Mouse (Mus musculus): ENCODE data around the gene Creld2. TPM values are rescaled to one million over a fixed set of nuclear protein-coding genes. Genes with fewer than 3 reads are reported as not detected.

Gene Creld2
- total RNA-seq, 4 experiments from 2014 or later: 16.4 to 22.3 (median 17.2) TPM

GRCm38 (mm10) chr15:88828800-88829705, 9.6 kb downstream of the Creld2 start:
- DNase-seq (ENCODE audit: low spot score in 2 of 2): peak; percentile 61 to 82

GRCm38 (mm10) chr15:88829791-88830440, 10.5 kb downstream of the Creld2 start:
- peak in 1 of 2 experiments; percentile 56 for DNase-seq (ENCODE audit: low spot score in 2 of 2)

DNA sequence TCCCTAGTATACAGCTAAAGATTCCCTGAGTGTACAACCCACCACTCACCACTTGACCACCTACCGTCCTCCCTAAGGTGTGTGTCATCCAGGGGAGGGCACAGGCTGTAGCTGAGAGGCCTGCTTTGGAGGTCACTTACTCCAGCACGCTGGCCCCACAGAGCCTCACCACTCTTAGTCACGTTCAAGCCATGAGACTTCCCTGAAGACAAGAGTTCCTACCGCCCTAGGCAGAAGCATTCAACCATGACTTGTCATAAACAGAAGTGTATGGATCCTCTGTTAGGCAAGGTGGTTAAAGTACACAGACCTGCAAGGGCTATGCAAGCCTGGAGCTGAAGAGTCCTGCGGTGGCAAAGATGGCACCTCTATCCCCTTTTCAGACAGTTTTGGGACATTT, 11.2 kb downstream of the Creld2 start:
- DNase-seq (ENCODE audit: low spot score in 2 of 2): no peak

- DNase-seq (ENCODE audit: low spot score in 2 of 2): no peak
These were observed 12.0 kb downstream of the Creld2 start for GRCm38 (mm10) chr15:88831482-88831881.

DNA sequence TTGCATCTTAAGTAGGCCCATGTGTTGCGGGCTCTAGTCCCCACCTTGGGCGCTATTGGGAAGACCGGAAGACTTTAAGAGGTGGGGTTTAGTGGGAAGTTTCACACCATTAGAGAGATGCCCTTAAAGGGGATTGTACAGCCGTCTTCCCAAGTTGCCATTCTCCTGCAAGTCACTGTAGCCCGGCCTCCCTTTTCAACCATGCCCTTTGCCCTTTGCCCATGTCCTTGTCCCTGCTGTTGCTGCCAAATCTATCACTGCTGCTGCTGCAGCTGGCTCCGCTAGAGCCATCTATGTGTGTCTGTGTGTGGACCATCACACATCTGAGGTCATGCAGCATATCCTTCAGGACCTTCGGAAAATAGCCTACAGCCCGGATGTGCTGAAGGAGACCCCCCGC, 13.1 kb downstream of the Creld2 start:
- no peak for DNase-seq (ENCODE audit: low spot score in 2 of 2)

- DNase-seq (ENCODE audit: low spot score in 2 of 2): no peak
These were observed 16.6 kb downstream of the Creld2 start for GRCm38 (mm10) chr15:88836031-88836430.

DNA sequence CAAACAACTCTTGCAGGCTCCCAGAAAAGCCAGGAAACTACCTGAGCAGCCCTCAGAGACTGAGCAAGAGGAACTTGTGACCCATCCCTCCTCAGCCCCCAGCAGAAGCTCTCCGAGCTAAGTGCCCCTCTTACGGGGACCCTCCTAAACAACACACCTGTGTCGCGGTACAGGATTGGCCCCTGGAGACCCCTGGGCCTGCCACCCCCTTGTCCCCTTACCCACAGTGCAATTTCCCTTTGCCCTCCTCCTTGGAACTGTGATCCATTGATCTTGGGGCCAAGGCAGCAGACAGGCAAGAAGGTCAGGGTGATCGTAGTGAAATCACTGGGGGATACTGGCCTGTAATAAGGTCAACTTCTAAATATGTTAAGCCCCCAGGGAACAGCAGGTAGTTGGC, 17.1 kb downstream of the Creld2 start:
- no peak for DNase-seq (ENCODE audit: low spot score in 2 of 2)

- DNase-seq (ENCODE audit: low spot score in 2 of 2): peak; percentile 37 to 64
These were observed 17.9 kb downstream of the Creld2 start for GRCm38 (mm10) chr15:88837199-88837932.

- no peak for DNase-seq (ENCODE audit: low spot score in 2 of 2)
These were observed 18.5 kb downstream of the Creld2 start for GRCm38 (mm10) chr15:88837977-88838376.

DNA sequence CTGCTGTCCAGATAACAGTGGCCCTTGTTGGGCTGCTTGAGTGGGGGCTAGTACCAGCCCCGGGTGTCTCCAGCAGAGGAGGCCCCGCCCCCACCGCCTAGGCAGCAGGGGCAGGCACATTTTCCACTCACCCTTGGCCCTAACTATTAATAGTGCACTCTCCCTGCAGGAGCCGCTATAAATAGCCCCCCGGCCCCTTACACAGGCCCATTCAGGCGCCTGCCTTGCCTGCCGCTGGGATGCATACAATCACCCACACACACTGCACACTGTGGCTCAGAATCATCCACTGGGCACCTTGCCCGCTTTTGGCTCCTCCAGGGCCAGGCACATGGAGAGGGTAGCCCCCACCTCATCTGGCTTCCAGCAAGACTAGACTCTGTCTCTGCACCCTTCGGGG, 19.8 kb downstream of the Creld2 start:
- peak; percentile 55 to 89 for DNase-seq (ENCODE audit: low spot score in 2 of 2)

GRCm38 (mm10) chr15:88840126-88840525, 20.7 kb downstream of the Creld2 start:
- DNase-seq (ENCODE audit: low spot score in 2 of 2): no peak

- no peak for DNase-seq (ENCODE audit: low spot score in 2 of 2)
These were observed 21.7 kb downstream of the Creld2 start for GRCm38 (mm10) chr15:88841160-88841559.

DNA sequence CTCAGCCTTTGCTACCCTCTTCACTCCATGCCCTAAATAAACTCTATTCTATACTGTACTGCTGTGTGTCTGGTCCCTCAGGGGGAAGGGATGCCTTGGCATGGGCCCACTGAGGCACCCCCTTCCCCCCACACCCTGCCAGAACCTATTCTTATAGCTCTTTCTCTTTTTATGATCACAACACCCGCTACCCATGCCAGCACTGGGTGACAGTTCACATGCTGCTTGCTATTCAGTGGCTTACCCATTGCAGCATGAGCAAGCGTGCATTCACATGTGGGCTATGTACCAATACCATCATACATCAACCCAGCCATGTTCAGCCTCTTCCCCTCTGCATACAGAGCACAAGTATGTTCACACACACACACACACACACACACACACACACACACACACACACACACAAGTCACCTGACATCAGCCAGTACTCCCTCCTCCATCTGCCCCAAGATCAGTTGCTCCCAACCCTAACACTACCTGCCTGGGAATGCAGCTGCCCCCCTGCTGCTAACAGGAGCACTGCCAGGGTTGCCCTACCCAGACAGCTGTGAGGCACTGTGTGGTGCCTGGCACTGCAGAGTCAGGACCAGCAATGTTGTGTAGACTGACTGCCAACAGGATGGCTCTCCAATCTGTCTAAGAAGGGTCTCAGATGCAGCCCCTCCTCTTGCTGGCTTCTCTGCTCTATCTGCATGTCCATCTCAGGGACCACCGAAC, 22.3 kb downstream of the Creld2 start:
- no peak for DNase-seq (ENCODE audit: low spot score in 2 of 2)

- no peak for DNase-seq (ENCODE audit: low spot score in 2 of 2)
These were observed 22.8 kb downstream of the Creld2 start for GRCm38 (mm10) chr15:88842300-88842673.

DNA sequence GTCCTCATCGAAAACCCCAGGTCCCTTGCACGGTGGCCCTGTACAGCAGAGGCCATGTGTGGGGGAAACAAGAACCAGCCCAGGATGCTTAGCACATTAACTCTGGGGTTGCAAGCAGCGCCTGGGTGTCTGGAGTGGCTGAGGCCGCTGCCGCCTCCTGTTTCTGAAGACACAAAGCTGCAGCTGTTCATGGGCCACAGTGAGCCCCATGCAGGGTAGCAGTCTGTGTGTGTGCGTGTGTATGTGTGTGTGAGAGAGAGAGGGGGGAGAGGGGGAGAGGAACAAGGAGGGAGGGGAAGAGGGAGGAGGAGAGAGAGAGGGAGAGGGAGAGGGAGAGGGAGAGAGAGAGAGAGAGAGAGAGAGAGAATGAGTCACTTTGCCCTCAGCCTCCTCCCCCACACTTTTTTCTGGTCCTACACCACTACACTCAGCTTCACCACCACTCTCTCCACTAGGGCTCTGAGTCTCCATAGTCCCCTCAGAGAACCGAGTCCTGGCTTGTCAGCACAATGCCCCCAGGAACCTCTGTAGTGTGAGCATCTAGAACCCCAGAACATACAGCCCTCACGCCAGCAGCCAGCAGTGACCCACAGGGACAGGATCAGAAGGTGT, 24.1 kb downstream of the Creld2 start:
- peak in 1 of 2 experiments; percentile 30 for DNase-seq (ENCODE audit: low spot score in 2 of 2)

DNA sequence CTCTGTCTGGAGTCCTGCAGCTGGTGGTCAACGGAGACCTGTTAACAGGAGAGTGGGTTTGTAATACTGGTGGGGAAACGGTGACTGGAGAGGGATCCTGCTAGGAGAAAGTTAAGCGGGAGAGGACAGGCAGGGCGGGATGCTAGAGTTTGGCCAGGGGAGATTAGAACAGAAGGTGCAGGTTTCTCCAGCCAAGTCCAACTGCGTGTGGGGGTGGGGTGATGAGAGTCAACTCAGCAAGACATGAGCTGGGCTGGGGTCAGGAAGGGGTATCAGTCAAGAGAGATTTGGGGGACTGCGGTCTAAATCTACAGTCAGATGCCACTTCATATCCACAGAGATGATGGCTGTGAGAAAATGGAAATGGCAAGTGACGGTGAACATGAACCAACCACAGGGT, 25.5 kb downstream of the Creld2 start:
- no peak for DNase-seq (ENCODE audit: low spot score in 2 of 2)

- DNase-seq (ENCODE audit: low spot score in 2 of 2): no peak
These were observed 29.2 kb downstream of the Creld2 start for GRCm38 (mm10) chr15:88848661-88849060.

- DNase-seq (ENCODE audit: low spot score in 2 of 2): no peak
These were observed 30.2 kb downstream of the Creld2 start for GRCm38 (mm10) chr15:88849621-88850020.

GRCm38 (mm10) chr15:88850146-88850826, 30.8 kb downstream of the Creld2 start:
- DNase-seq (ENCODE audit: low spot score in 2 of 2): peak; percentile 81 to 90

- no peak for DNase-seq (ENCODE audit: low spot score in 2 of 2)
These were observed 31.6 kb downstream of the Creld2 start for GRCm38 (mm10) chr15:88851076-88851475.

Data from left cerebral cortex, adult 8-10 months (tissue).